Mouse (Mus musculus): ENCODE measurements around the gene Spin2-ps6. TPM values are rescaled to one million over a fixed set of nuclear protein-coding genes. Genes with fewer than 3 reads are reported as not detected.
"Not testable (repeated sequence)": the region's sequence is repeated elsewhere in the genome, so short reads cannot be mapped to it uniquely, and the experiment has no call there.

Spin2-ps6 gene
- polyA plus RNA-seq (2016; fragmentation: Nextera tagmentation; extraction: Ambion mirVana): not detected in 2 replicates

- not testable (repeated sequence) for H3K36me3 ChIP-seq
These were observed at the start of gene Spin2-ps6 for GRCm38 (mm10) chrX:33234569-33234968. TSS of gene Spin2-ps6 (plus strand) at chrX:33234869.

More at GRCm38 (mm10) chrX:33234569-33234968, at the start of gene Spin2-ps6:
- not testable (repeated sequence) for H3K9ac ChIP-seq; H3K4me2 ChIP-seq (replicated peaks); H3K27ac ChIP-seq; ATAC-seq (ENCODE audit: insufficient number of reproducible peaks, insufficient read depth, low FRiP score, low TSS enrichment); H3K27me3 ChIP-seq; H3K4me3 ChIP-seq; H3K9me3 ChIP-seq; H3K4me1 ChIP-seq
- WGBS: 100% methylated on average over 2 of the region's 3 CpGs

Other genes starting within 250 kb of the Spin2-ps6 start
- not detected in 2 replicates for gene Btbd35f12, start 78.5 kb downstream of the Spin2-ps6 start, polyA plus RNA-seq (2016; fragmentation: Nextera tagmentation; extraction: Ambion mirVana)